Mouse (Mus musculus): Measurements from ENCODE around the gene Pde10a. TPM values are rescaled to one million over a fixed set of nuclear protein-coding genes. Genes with fewer than 3 reads are reported as not detected.
A peak's percentile ranks its signal among the peaks of the same experiment; 100 is the strongest.

Pde10a gene
- total RNA-seq, 2 experiments from 2014 or later = 20.6 to 62.1 TPM

- no peak for DNase-seq
Measured at GRCm38 (mm10) chr17:8581579-8581978, 56.4 kb downstream of the Pde10a start.

- peak; percentile 77 to 86 for DNase-seq
Measured at GRCm38 (mm10) chr17:8592427-8593277, 67.5 kb downstream of the Pde10a start.

GRCm38 (mm10) chr17:8597790-8598189, 72.6 kb downstream of the Pde10a start:
- DNase-seq = peak; percentile 65 to 67

GRCm38 (mm10) chr17:8602976-8603375, 77.8 kb downstream of the Pde10a start:
- DNase-seq = no peak

- no peak for DNase-seq
Measured at GRCm38 (mm10) chr17:8605921-8606320, 80.7 kb downstream of the Pde10a start.

GRCm38 (mm10) chr17:8606695-8607094, 81.5 kb downstream of the Pde10a start:
- DNase-seq = no peak

- no peak for DNase-seq
Measured at GRCm38 (mm10) chr17:8611916-8612315, 86.7 kb downstream of the Pde10a start.

GRCm38 (mm10) chr17:8613882-8614551, 88.8 kb downstream of the Pde10a start:
- peak; percentile 82 to 83 for DNase-seq

- no peak for DNase-seq
Measured at GRCm38 (mm10) chr17:8620346-8620745, 95.2 kb downstream of the Pde10a start.

- no peak for DNase-seq
Measured at GRCm38 (mm10) chr17:8621105-8621504, 95.9 kb downstream of the Pde10a start.

- no peak for DNase-seq
Measured at GRCm38 (mm10) chr17:8621906-8622305, 96.7 kb downstream of the Pde10a start.

- no peak for DNase-seq
Measured at GRCm38 (mm10) chr17:8626421-8626820, 101.2 kb downstream of the Pde10a start.

- no peak for DNase-seq
Measured at GRCm38 (mm10) chr17:8631701-8632100, 106.5 kb downstream of the Pde10a start.

GRCm38 (mm10) chr17:8633596-8633995, 108.4 kb downstream of the Pde10a start:
- DNase-seq = no peak

GRCm38 (mm10) chr17:8634476-8634875, 109.3 kb downstream of the Pde10a start:
- DNase-seq = no peak

GRCm38 (mm10) chr17:8636231-8636630, 111.1 kb downstream of the Pde10a start:
- no peak for DNase-seq

GRCm38 (mm10) chr17:8636691-8637090, 111.5 kb downstream of the Pde10a start:
- no peak for DNase-seq

GRCm38 (mm10) chr17:8637181-8637580, 112.0 kb downstream of the Pde10a start:
- no peak for DNase-seq

- DNase-seq = peak; percentile 29 to 30
Measured at GRCm38 (mm10) chr17:8639703-8640380, 114.7 kb downstream of the Pde10a start.

GRCm38 (mm10) chr17:8640741-8641480, 115.7 kb downstream of the Pde10a start:
- no peak for DNase-seq

GRCm38 (mm10) chr17:8641491-8641890, 116.3 kb downstream of the Pde10a start:
- DNase-seq = no peak

- no peak for DNase-seq
Measured at GRCm38 (mm10) chr17:8642356-8642755, 117.2 kb downstream of the Pde10a start.

All from adrenal gland, postnatal 36 days (tissue).